Mouse (Mus musculus) heart, adult 9 months (tissue): ENCODE data around the gene Adamtsl1.

Experiments
- DNase-seq, 2 experiments: peaks; one replicate each; pipeline ENCODE4 v3.0.0; 2022; ENCODE audit warnings: low spot score in 2 of 2

Adamtsl1 gene

DNA sequence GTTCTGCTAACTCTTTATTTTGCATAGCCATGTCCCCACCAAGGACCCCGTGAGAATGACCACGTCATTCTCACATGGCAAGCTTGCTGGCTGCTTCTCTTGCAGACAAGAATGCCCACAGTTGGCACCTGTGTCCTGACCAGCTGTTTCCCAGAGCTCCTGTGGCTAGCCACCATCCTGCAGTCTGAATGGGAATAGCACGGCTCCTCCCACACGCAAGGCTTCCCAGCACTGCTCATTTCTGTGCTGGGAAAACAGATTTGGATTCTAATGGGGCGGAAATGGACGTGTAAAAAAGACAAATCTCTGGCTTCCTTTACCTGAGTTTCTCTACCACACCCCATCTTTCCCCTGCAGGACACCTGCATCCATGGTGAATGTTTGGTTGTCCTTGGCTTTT is 531.9 kb downstream of the Adamtsl1 start:
- no peak for DNase-seq

DNA sequence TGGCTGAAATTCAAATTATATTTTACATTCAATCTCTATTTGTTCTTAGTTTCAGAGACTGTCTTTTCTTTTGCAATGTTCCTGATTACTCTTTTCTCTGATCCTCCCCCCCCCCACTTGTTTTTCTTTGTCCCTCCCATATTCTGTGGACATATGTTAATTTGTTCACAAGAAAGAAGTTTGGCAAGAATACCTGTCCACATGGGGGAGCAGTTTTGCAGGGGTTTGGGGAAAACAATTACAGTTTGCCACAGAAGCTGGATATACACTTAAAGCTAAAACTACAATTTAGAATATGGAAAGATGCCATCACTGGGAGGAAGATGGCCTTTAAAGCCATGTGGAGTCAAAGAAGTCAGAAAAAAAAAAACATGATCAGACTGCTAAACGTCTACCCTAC is 532.9 kb downstream of the Adamtsl1 start:
- no peak for DNase-seq

DNA sequence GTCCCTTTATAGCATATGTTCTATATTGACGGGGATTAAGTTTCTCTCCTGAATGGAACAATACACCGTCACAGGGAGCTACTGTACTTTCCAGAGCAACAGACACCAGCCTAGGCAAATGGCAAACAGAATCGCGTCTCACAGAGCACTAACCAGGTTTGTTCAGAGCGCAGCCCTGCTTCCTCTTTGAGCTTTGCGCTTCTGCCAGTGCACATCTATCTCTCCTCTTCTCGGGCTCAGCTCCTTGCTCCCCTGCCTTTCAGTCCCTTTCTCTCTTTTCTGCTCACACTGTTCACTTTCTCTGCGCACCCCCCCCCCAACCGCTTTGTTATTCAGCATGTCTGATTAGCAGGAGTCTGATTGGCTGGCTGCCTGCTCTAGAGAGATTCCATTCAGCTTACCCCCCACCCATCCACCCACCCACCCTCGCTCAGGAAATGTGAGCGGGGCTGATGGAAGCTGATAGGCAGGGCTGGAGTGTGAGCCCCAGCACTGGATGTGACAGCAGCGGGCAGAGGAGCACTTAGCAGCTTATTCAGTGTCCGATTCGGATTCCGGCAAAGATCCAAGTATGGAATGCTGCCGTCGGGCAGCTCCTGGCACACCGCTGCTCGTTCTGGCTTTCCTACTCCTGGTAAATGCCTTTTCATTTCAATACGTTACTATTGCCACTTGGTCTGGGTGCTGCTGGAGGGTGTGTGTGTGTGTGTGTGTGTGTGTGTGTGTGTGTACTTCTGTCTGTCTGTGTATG is 539.7 kb downstream of the Adamtsl1 start:
- peak; percentile 16 to 22 for DNase-seq

DNA sequence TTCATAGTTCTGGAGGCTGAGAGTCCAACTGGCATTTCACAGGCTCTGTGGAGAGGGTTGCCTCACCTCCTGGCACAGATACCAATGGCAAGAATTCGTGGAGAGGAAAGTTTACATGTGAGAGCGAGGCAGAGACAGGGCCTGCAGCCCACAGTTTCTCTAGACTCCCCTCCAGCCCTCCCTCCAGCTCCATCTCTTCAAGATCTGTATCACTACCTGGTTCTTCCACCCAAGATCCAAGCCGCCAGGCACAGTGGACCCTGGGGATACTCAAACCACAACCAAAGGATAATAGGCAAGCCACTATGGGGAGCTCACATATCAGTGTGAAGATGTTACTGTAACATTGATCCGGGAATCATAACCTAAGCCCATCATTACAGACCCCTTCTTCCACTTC is 546.6 kb downstream of the Adamtsl1 start:
- no peak for DNase-seq

DNA sequence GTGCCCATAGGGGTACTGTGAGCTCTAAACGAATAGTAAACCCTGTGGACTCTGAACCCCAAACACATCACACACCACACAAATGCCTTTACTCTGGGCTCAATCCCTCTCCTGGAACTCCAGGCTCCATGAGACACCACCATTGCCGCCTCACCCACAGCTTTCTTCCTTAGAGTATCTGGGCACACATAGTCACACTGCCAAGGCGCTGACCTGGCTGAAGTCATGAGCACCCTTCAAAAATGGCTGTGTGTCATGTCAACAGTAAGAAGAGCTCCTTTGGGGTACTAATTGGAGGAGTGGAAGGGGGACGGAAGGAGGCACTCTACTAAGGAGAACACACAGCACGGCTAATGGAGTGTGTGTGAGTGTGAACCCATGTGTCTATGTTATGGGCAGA is 554.4 kb downstream of the Adamtsl1 start:
- DNase-seq: no peak

DNA sequence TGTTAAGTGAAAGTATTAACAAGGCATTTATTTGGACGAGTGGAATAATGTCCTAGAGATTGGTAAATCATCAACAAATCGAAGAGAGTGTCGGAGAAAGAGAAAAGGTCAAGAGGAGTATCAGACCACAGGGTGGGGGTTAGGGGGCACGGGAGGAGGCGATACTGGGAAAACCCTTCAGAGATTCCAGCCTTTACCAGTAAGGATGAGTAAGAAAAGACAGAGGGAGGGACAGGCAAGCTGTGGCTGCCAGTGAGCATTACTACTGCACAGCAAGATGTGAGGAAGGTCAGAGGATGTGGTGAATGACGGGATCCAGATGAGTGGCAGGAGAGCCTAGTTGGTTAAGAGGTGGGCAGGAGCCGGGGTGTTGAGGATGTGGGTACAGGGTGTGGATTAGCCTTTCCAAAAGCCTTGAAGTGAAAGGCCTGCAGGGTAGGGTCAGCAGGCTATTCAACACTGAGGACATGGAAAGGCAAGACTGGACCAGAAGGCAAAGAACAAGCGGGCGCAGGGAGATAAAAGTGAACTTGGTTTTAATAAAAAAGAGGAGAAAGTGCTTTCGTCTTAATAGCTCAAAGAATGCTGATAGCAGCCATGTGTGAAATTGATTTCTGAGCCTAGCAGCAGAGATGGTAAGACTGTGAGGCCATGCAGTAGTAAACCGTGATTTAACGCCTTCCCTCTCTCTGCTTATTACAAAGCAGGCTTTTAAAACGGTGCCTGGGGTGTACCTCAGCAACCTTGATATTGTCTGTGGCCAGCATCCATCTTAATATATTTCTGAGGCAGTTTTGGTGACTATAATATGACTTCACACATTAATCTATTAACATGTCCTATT is 555.1 kb downstream of the Adamtsl1 start:
- no peak for DNase-seq

DNA sequence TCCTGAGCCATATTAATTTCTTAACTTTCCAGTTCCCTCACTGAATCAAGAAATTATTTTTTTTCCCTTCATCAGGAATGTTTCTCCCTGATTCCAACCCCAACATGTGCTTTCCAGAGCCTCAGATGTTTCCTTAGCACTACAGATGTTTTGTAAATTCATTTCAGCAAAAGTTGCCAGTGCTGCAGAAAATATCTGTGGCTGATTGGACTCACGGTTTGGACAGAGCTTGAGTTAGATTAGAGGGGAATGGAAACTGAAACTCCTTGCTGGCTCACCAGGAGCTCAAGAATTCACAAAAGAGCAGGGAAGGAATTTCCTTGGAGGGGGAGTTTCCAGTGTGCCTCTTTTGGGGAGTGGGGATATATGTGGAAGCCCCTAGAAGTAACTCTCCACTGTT is 560.9 kb downstream of the Adamtsl1 start:
- peak; percentile 42 to 61 for DNase-seq

DNA sequence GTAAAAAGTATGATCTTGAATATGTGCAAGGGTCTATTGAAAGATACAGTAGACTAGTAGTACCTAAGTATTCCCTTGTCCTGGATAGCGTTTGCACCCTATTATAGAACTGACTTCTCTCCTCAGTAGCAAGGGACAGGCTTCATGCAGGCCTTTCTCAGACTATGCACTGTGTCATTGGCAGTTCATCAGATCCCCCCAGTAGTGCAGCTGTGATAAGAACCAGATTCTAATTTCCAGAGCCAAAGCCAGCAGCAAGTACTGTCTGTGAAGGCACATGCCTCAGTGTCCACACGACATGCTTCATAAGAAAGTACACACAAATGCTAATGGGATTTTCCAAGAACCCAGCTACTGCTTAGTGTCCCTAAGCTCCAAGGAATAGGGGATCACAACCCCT is 563.4 kb downstream of the Adamtsl1 start:
- no peak for DNase-seq

DNA sequence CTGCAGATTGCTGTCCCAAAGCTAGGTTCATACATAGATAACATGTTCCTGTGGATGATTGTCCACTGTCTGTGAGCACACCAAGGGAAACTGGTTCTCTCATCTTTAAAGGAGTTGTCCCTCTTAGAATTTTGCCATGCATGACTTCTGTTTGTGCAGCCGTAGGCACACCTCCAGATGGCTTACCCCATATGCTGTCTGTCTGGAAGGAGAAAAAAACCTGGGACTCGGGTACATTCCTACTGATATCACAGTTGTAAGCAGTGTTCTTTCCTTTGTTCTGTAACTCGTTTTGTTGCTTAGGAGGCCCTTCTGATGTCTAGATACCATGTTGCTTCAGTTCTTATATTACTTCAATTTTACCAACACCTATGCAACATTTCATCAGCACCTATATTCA is 563.9 kb downstream of the Adamtsl1 start:
- DNase-seq: no peak

DNA sequence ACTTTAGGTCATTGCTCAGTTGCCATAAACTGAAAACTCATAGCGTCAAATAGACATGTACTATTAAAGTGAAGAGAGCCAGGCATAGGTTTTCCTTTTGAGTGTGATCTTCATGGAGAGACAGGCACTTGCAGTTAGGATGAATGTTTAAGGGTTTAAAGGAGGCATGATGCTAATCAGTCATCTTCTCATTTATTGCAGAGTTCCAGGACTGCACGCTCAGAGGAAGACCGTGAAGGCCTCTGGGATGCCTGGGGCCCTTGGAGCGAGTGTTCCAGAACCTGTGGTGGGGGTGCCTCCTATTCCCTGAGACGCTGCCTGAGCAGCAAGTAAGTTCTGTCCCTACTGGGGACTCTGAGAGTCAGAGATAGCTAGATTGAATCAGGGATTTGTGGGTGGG is 573.5 kb downstream of the Adamtsl1 start:
- DNase-seq: no peak

DNA sequence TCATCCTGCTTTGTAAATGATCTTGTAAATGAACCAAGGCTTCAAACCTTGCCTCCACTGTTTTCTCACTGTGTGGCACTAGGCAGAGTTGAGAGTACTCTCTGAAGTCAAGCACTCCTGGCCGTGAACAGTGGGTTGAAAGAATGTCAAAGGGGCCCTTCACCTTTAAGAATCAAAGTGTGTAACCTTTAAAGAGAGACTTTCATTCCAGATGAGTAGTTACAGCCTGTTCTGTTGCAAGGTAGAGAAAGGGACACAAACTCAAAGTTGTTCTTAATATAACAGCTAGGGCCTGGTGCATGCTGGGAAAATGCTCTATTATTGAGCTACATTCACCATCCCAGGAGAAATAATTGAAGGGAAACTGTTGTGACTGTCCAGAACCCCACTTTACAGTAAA is 589.2 kb downstream of the Adamtsl1 start:
- DNase-seq: no peak

DNA sequence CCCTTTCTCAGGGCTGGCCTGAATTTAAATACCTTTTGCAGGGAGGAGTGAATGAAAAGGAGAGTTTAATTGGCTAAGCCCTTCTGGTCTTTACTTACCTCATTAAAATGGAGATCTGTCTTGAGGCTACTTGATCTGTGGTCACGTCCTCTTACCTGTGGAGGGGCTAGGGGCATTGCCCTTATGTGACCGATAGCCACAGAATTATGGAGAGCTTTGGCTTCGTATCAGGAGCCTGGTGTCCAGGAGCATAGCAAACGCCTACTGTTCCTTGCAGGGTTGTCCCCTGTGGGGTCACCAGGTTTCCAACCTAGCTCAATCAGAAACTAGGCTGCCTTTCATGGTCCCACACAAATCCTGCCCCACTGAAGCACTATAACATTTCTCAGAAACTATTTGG is 594.4 kb downstream of the Adamtsl1 start:
- DNase-seq: no peak

DNA sequence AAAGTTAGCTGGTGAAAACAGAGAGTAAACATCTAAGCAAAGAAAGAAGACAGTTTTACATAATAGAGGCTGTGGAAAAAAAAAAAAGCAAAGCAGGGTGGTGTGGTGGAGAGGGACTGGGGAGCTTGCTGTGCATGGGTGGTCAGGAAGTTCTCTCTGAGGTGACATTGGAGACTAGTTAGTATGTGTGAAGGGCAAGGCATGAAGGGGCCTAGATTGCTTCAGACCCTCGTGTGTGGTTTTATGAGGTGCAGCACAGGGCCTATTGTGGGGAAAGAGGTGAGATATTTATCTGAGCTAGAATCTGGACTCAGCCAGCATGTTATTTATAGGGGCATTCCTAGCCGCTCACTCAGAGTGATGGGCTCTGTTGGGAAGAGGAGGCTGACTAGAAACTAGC is 605.1 kb downstream of the Adamtsl1 start:
- DNase-seq: no peak

DNA sequence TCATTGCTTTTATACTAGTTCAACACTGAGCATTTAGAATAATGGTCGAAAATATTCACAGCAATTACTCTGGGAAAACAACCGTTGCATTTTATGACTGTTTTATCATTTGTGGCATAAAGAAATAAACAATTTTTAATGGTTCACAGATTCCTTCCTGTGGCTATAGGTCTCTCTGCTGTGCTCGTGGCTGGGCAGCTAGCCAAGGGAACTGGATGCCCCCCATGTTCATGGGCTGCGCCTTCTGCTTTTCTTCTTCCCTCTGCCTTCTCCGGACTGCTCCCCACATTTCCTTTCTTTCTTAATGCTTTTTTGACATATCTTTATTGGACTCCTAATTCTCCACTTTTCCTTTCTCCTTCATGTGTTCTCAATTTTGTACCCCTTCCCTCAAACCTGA is 608.5 kb downstream of the Adamtsl1 start:
- no peak for DNase-seq

DNA sequence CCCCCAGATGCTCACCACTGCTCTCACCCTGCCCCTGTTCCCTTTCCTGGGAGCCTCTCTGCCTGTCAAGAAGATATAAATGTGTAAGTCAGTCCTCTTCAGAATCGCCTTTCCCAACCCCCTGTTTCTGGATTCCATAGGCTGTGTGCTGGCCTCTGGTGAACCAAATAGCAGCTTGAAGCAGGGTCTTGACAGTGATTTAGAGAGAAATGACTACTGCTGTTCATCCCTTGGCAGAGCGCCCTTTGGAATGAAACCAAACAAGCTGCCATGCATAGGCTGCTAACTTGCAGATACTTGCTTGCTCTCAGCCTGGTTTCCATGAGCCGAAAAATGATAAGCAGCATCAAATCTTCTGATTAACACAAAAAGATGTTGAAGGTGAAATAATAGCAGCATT is 610.4 kb downstream of the Adamtsl1 start:
- no peak for DNase-seq

DNA sequence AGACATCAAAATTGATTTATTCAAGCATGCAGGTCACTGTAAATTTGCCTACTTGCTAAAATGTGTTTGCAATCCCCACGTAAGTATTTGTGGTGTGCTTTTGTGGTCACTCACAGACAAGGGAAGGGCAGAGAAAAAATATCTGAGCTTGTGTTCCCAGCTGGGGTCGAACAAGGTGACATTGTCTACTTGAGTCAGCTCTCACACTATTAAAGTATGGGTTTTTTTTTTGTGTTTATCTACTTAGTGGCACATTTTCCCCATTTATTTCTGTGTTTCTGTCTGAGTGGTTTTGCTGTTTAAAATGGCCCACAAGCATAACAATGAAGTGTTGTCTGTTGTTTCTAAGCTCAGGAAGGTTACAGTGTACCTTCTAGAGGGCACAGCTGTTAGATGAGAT is 612.7 kb downstream of the Adamtsl1 start:
- no peak for DNase-seq

DNA sequence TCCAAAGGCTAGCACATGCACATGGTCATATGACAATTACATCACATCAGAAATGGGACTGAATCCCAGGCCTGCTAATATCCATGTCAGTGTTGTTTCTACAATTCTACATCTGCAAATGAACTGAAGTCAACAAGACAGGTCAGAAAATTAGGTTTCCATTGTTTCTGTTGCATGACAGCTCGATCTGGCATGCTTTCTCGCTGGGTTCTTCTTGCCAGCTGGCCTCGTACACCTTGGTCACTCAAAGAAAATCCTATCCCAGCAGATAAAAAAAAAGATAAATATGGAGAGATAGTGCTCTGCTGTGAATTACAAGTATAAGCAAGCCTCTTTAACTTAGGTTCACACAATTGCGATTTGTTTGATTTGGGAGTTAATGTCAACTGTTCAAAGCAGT is 644.6 kb downstream of the Adamtsl1 start:
- no peak for DNase-seq

DNA sequence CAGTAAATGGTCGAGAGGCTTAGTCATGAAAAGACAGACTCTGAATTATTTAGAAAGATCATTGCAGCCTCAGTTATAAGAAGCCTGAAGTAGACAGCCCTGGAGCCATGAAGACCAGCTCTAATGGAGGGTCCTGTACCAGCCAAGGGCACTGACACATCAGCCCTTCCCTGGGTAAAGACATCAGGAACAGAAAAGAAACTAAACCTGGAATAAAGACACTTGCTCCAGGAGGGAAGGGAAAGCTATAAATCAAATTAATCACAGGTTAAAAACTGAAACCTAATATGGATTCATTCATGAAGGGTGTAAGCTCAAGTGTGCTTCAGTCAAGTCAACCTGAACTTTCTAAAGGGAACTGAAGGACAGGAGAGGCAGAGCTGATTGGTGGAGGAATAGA is 645.4 kb downstream of the Adamtsl1 start:
- no peak for DNase-seq

DNA sequence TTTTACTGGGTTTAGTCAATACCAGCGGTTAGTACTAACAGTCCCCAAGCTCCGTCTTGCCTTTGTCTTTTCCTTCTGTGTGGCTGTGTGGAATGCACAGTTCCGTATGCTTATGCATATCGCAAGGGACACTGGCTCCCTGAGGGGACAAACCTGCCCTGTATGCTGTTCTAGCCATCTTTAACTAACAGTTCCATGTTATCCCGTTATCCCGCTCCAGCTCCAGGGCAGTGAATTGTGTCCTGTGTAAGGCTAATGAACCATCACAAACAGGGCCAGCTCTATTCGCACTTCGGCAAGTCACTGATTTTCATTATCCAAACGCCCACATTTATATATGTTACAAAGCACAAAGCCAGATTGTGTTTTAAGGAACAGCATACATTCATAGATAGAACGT is 656.8 kb downstream of the Adamtsl1 start:
- no peak for DNase-seq

DNA sequence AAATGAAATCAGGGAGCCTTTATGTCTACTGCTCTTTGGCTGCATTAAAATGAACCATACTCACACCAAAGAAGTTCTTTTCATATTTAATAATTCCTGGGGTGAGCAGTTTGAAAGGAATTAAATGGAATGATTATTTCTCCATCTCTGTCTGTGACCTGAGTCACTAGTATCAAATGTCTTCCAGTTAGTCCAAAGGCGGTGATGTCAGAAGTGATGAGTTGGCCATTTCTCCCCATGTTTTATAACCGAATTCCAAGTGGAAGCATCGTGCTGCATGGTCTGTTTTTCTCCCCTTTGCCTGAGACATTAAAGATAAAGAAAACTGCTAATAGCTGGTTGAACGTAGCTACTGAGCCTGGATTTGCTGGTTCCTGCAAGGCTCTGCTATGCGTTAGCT is 657.5 kb downstream of the Adamtsl1 start:
- peak in 1 of 2 experiments; percentile 1 for DNase-seq

DNA sequence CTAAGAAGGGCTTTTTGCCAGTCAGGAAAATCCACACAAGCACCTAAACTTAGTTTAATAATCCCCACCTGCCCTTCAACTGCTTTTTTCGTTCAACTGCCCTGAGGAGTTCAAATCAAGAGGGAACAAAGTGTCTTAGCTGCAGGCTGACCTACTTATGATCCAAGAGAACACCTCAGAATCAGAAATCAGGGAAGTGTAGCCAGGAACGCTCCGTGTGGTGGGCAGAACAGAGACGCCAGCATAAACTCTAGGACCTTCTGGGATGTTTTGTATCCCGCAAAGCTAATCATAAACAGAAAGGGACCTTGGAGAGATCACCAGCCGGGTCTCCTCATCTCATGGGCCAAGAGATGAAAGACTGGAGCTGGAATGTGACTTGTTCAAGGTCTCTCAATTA is 663.5 kb downstream of the Adamtsl1 start:
- no peak for DNase-seq

DNA sequence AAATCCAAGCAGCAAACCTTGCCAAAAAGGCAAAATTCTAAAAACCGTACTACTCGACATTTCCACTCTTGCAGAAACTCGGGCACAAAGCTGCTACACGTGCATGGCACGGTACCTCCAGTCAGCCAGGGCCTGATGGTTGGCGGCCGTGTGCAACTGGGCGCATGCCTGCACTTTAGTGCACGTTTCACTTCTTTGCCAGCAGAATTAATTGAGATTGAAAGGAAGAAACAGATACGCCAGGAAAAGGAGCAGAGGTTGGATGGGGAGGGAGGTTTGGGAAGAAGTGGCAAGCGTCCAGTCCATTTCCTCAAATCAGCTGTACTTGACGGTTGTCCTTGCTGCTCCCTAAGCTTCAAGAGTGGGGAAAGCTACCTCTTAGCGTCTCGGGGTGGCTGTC is 664.1 kb downstream of the Adamtsl1 start:
- no peak for DNase-seq

DNA sequence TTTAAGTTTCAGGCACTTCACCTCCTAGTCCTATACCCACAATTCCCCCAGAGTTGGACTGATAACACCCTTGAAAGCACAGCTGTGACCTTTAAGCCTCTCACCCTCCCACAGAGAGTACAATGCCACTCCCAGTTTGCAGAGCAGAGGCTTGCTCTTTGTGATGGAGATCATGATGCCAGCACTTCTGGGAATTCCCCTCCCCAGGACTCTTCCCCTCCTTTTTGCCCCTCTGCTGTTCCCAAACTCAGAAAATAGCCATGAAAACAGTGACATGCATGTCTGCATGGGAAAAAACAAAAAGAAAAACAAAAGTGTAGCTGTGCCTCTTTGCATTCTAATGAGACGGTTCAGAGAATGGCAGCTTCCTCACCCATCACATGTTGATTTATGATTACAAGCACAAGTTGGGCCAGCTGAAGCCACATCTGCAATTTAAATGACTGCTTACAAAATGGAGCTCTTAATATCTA is 669.8 kb downstream of the Adamtsl1 start:
- DNase-seq: no peak
